Mouse (Mus musculus): ENCODE measurements around the gene Tbc1d10a. TPM values are rescaled to one million over a fixed set of nuclear protein-coding genes. Genes with fewer than 3 reads are reported as not detected.
A peak's percentile ranks its signal among the peaks of the same experiment; 100 is the strongest.

Gene Tbc1d10a
- total and polyA plus RNA-seq, 3 experiments: 23.0 to 27.4 TPM; not detected in 1

DNA sequence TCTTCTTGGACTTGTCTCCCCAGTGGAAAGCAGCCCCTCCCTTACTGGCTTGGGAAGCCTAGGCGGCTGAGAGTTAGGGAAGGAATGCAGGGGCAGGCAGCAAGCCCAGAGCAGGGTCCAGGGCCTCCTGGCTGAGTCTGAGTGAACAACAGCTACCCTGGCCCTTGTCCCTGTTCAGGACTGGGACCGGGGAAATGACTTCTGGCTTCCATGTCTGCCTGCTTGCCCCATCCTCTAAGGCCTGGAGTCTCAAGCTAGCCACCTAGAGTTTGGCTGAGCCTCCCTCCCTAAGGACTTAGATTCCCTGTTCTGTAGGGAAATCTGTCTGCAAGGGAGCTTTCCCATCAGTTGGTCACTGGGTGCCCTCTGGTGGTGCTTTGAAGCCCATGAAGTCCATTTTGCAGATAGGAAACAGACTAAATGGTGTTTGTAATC lies 32.7 kb downstream of the Tbc1d10a start:
- no peak overlapping the region for H3K9ac ChIP-seq (ENCODE audit: control insufficient read depth, low read depth, low read length, poor library complexity, severe bottlenecking)
- H3K4me3 ChIP-seq (ENCODE audit: control insufficient read depth in 1 of 2, insufficient read depth in 1 of 2, low read depth in 2 of 2, low read length in 2 of 2): no peak overlapping the region
- peaks cover 4 to 26% of the 10 kb centered on the region in 2 experiments; a peak in 3 of 4 replicates for H3K4me1 ChIP-seq (ENCODE audit: control insufficient read depth in 1 of 2, insufficient read depth in 2 of 2, low read length in 2 of 2)
- peak; percentile 82 for DNase-seq (ENCODE audit: low read depth, low spot score)
- no peaks in the 10 kb centered on the region for H3K27me3 ChIP-seq (ENCODE audit: control insufficient read depth in 1 of 2, insufficient read depth in 2 of 2, low read length in 2 of 2)
- no peak overlapping the region for H3K27ac ChIP-seq (ENCODE audit: control insufficient read depth, low read depth, low read length)
- peaks cover 0 to 18% of the 10 kb centered on the region in 2 experiments; a peak in 2 of 4 replicates for H3K36me3 ChIP-seq (ENCODE audit: control insufficient read depth in 1 of 2, insufficient read depth in 2 of 2, low read length in 2 of 2)
- H3K9me3 ChIP-seq (replicated peaks; ENCODE audit: insufficient read depth, low read length): no peaks in the 10 kb centered on the region
- H3K79me2 ChIP-seq (ENCODE audit: control insufficient read depth, insufficient read depth, low read length, poor library complexity): no peaks in the 10 kb centered on the region; the same call in 1 of the 2 replicates
- TF ChIP-seq UBTF (IDR thresholded peaks at IDR 0.05; ENCODE audit: borderline replicate concordance, insufficient read depth, low read depth, low read length) (no peak), ZNF384 (IDR thresholded peaks at IDR 0.05; ENCODE audit: low read depth, low read length) (no peak), RCOR1 (IDR thresholded peaks at IDR 0.05; ENCODE audit: low read depth, low read length) (peak; percentile 43; the same call in 1 of the 2 replicates), HCFC1 (IDR thresholded peaks at IDR 0.05; ENCODE audit: low read depth, low read length) (no peak), ETS1 (IDR thresholded peaks at IDR 0.05; ENCODE audit: low read depth, low read length) (no peak), POLR2AphosphoS2 (IDR thresholded peaks at IDR 0.05; ENCODE audit: low read length) (no peak), CHD1 (IDR thresholded peaks at IDR 0.05; ENCODE audit: low read depth, low read length) (no peak), ZKSCAN1 (IDR thresholded peaks at IDR 0.05; ENCODE audit: low read depth, low read length) (no peak), MYC (IDR thresholded peaks at IDR 0.05; ENCODE audit: low read depth, low read length) (0 out of 2 replicates have a peak, but pooled peaks have one; percentile 28), CHD2 (IDR thresholded peaks at IDR 0.05; ENCODE audit: low read length) (no peak), USF1 (IDR thresholded peaks at IDR 0.05; ENCODE audit: low read depth, low read length) (no peak), ZC3H11A (IDR thresholded peaks at IDR 0.05; ENCODE audit: low read depth, low read length) (peak; percentile 98), MAX (IDR thresholded peaks at IDR 0.05; ENCODE audit: low read length) (no peak), ZMIZ1 (IDR thresholded peaks at IDR 0.05; ENCODE audit: low read depth, low read length) (no peak), MEF2A (IDR thresholded peaks at IDR 0.05; ENCODE audit: extremely low read depth, insufficient replicate concordance, low read depth, low read length, poor library complexity, severe bottlenecking) (no peak), ELF1 (IDR thresholded peaks at IDR 0.05; ENCODE audit: low read depth, low read length) (no peak), TAL1 (IDR thresholded peaks at IDR 0.05; ENCODE audit: low read length) (no peak), MXI1 (IDR thresholded peaks at IDR 0.05; ENCODE audit: low read depth, low read length) (peak; percentile 55; the same call in 1 of the 2 replicates), MAZ (IDR thresholded peaks at IDR 0.05; ENCODE audit: low read depth, low read length) (no peak), GABPA (IDR thresholded peaks at IDR 0.05; ENCODE audit: low read depth, low read length) (no peak), SIN3A (IDR thresholded peaks at IDR 0.05; ENCODE audit: low read length) (peak; percentile 90), MYB (IDR thresholded peaks at IDR 0.05; ENCODE audit: low read depth, low read length) (no peak), SMC3 (IDR thresholded peaks at IDR 0.05; ENCODE audit: low read depth, low read length) (peak; percentile 95), MAFK (IDR thresholded peaks at IDR 0.05; ENCODE audit: borderline replicate concordance, low read depth, low read length) (no peak), TBP (IDR thresholded peaks at IDR 0.05; ENCODE audit: low read depth, low read length) (0 out of 2 replicates have a peak, but pooled peaks have one; percentile 24), EP300 (IDR thresholded peaks at IDR 0.05; ENCODE audit: low read depth in 1 of 2, low read length in 2 of 2) (no peak), USF2 (IDR thresholded peaks at IDR 0.05; ENCODE audit: borderline replicate concordance in 1 of 2, insufficient read depth in 1 of 2, low read depth in 1 of 2, low read length in 2 of 2) (no peak), POLR2AphosphoS5 (IDR thresholded peaks at IDR 0.05; ENCODE audit: borderline replicate concordance, low read depth, low read length) (no peak), TCF12 (IDR thresholded peaks at IDR 0.05; ENCODE audit: low read depth, low read length) (no peak), GATA1 (IDR thresholded peaks at IDR 0.05; ENCODE audit: low read depth, low read length) (no peak), JUND (IDR thresholded peaks at IDR 0.05; ENCODE audit: low read depth, low read length) (0 out of 2 replicates have a peak, but pooled peaks have one; percentile 2), RAD21 (IDR thresholded peaks at IDR 0.05; ENCODE audit: low read depth, low read length) (peak; percentile 99), E2F4 (IDR thresholded peaks at IDR 0.05; ENCODE audit: borderline replicate concordance, low read depth, low read length) (no peak), CTCF (IDR thresholded peaks at IDR 0.05 in 2 of 3, conservative IDR thresholded peaks at IDR 0.05 in 1 of 3; ENCODE audit: control insufficient read depth in 1 of 3, insufficient read depth in 1 of 3, low read depth in 2 of 3, low read length in 3 of 3, poor library complexity in 1 of 3, severe bottlenecking in 1 of 3) (peak in 2 of 3 experiments; percentile 66 to 82), BHLHE40 (IDR thresholded peaks at IDR 0.05; ENCODE audit: borderline replicate concordance, low read depth, low read length) (no peak), KAT2A (conservative IDR thresholded peaks at IDR 0.05; ENCODE audit: low read depth, low read length) (no peak), NRF1 (IDR thresholded peaks at IDR 0.05; ENCODE audit: insufficient read depth, low read depth, low read length, poor library complexity, severe bottlenecking) (no peak)
